Mouse (Mus musculus): Measurements from ENCODE around the gene Ikzf4.

Gene Ikzf4

DNA sequence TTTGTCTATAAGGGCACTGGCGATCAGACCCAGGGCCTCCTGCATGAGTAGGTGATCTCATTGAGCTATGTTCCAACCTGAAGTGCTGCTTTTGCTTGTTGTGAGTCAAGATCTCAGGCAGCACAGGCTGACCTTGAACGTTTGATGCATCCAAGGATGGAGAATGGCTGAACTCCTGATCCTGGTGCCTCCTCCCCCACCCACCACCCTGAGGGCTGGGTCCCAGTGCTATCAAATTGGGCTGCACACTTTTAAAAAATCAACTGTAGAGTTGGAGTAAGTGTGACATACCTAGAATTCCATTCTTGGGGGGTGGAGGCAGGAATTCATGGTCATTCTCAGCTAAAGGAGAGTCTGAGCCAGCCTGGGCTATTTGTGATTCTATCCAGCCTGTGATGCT, 39.3 kb downstream of the Ikzf4 start:
- DNase-seq (ENCODE audit: low spot score), result no peak

DNA sequence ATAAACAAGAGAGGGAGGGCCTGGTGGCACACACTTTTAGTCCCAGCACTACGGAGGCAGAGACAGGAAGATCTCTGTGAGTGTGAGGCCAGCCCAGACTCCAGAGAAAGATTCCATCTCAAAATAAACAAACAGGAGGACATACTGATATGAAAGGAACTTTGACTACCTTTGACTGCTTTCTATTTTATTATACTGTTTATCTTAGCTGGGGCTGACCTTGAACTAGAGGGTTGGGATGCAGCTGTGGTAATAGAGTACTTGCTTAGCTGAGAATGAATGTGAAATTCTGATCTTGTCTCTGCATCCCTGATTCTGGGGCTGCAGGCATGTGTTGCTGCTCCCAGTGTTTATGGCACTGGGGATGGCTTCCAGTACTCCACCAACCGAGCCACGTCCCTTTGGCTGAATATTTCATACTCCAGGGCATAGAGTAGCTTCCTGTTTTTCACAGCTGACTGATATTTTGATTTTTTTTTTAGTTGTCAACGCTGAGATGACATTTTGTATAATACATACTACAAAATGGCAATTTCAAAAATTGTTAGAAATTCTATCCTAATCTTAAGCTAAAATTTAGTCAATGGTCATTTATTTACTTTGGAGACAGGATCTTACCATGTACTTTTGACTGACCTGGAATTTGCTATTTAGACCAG, 43.2 kb downstream of the Ikzf4 start:
- no peak for DNase-seq (ENCODE audit: low spot score)

DNA sequence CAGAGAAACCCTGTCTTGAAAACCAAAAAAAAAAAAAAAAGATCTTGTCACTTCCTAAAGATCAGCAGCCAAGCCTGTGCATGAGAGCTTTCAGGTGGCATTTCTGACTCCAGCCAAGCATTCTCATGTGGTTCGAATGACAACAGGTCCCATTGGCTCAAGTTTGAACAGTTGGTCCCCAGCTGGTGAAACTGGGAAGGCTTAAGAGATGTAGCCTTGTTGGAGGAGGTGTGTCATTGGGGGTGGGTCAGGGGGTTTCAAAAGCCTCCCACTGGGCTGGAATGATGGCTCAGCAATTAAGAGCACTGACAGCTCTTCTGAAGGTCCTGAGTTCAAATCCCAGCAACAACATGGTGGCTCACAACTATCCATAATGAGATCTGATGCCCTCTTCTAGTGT, 44.3 kb downstream of the Ikzf4 start:
- no peak for DNase-seq (ENCODE audit: low spot score)

DNA sequence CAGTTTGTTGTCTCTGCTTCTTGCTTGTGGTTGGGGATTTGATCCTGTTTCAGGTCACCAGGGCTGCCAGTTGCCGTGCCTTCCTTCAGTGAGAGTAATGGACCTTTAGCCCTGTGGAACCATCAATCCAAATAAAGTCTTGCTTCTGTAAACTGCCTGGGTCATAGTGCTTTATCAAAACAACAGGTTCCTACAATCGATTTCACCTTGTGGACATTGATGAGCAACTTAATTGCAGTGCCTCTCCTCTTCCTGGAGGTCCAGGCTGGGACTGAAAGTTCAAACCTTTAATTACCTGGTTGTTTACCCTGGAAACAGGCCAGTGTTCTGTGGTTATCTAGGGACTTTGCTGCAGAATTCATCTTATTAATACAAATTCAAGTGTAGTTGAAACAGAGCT, 47.3 kb downstream of the Ikzf4 start:
- no peak for DNase-seq (ENCODE audit: low spot score)

DNA sequence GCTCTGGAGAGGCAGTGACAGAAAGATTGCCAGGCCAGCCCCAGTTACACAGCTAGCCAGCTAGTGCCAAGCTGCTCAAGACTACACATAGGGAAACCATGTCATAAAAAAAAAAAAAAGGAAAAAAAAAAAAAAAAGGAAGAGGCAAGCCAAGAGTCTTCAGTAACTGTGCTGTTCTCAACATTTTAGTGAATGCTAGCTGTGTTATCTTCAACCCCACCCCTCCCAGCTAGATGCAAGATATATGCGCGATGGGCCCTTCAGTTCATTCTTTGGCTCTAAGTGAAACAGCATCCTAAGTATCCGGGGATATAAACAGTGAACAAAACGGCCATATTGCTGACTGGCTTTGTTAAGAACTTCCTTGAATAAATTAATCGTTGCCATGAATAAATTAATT, 53.0 kb downstream of the Ikzf4 start:
- DNase-seq (ENCODE audit: low spot score), result no peak

DNA sequence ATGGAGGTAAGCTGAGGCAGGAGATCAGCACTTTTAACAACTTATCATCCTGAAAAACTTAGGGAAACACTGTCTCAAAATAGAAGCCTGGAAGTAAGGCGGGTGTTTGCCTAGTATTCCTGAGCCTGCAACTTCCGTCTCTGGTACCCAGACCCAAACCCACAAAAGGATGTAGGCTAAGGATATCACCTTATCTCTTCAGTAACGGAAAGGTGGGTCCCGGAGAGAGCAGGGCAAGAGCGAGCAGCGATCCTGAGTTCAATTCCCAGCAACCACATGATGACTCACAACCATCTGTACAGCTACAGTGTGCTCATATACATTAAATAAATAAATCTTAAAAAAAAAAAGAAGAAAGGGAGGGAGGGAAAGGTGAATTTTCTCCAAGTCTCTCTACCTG, 54.4 kb downstream of the Ikzf4 start:
- DNase-seq (ENCODE audit: low spot score), result no peak

DNA sequence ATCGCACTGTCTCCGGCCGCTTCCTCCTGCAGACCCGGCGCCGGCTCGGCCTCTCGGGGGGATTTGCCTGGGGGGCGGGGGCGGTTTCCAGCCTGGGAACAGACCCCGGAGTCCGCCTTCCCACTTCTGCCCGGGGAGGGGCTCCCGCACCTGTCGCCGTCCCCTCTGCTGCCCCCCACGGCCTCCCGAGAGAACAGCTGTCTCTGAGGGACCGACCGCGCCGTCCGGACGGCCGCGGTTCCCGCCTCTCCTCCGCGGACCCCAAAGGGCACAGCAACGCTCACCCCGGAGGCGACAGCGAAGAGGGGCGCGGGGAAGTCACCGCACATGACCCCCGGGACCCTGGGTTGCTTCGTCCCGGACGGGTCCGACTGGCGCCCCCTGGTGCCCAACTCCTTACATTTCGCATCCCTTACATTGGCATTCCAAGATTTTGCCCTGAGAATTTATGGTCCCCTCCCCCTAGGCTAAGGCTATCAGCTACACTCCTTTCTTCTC, 55.5 kb downstream of the Ikzf4 start:
- DNase-seq (ENCODE audit: low spot score), result peak; percentile 25

DNA sequence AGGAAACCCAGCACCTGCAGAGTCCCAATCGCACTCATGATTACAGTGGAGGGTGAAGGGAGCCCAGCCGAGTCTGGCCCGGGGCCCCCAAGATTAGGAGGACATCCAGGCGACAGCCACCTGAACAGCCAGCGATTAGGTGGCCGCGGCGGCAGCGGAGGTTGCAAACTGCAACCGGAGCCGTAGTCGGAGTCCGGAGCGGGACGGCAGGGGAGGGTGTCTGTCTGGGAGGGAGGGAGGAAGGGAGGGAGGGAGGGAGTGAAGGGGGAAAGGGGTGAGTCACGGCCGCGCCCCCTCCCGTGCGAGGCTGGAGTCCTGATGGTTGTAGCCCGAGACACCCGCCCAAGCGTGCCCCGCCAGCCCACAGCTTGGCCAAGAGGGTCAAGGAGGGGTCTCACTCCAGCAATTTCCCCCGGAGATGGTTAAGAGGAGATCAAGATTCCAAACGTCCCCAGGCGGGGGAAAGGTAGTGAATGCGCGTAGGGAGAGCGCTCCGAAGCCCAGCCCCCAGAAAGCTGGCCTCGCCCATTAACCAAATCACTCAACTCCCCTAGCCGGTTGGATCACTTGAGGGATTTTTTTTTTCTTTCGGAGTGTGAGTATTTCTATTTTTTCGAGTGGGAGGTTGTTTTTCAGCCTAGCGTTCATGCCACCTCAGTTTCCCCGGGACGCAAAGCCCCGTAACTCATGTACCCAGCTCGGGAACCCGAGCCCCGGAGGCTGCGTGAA, 56.2 kb downstream of the Ikzf4 start, which contains the start of gene Erbb3:
TSS of gene Erbb3 (minus strand) at position 189 of the 729 bp plus-strand sequence.
- DNase-seq (ENCODE audit: low spot score), result peak; percentile 9

DNA sequence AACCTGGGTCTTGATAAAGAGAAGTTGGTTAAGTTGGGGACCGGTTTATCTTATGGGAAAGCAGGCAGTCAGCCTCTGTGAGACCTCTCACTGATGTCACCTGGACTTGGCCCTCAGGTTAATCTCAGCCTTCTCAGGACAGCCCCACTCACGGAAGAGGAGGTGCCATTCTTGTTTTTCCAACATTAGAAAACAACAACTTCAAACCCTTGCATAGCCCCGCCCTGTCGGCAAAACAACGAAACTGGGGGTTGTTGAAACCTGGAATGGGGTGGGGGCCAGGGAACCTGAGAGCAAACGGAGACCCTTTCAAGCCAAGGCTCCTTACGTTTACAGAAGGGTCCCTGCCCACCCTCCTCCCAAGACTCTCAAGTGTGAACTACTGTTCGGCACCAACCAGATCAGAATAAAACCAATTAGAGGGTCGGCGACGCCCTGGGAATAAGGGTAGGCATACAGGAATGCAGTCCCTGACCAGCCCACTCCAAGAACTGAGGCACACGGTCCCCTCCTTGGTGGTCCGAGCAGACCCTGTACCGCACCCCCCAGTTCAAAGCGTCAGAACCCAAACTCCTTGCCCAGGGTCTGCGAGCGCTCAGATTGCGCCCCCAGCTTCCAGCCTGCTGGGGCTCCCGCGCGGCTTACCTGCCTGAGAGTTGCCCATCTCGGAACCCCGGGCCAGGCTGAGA, 56.9 kb downstream of the Ikzf4 start:
- no peak for DNase-seq (ENCODE audit: low spot score)

DNA sequence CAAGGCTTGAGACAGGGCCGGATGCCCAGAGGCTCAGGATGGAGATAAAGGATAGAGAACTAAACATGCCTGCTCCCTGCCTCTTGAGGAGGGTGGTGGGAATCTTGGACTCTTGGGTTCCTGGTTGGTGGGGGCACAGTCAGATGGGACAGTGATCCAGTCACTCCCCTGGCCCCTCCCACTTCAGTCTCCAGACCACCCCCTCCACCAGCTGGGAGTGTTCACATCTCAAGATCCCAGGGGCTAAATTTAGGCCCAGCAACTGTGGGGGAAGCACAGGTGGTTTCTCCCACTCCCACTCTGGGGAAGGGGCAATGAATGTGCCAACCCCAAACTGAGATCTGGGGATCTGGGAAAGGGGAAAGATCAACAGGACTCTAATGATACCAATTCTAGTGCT, 57.7 kb downstream of the Ikzf4 start:
- DNase-seq (ENCODE audit: low spot score), result no peak

DNA sequence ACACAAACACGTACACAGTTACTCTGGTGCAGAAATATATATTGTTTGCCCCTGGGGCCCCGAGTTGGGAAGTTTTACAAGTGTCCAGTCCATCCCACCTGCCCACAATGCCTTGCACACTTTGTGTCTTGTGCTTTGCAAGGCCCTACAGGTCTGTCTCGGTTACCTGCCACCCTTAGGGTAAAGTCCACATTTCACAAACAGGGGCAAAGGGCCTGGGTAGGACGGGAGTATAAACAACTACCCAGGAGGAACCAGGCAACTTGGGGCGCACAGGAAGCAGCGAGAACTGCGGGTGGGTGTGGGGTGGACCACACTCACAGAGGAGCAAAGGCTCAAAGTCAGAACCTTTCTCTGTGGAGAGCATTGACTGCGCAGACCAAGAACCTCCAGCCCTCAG, 58.1 kb downstream of the Ikzf4 start:
- no peak for DNase-seq (ENCODE audit: low spot score)

DNA sequence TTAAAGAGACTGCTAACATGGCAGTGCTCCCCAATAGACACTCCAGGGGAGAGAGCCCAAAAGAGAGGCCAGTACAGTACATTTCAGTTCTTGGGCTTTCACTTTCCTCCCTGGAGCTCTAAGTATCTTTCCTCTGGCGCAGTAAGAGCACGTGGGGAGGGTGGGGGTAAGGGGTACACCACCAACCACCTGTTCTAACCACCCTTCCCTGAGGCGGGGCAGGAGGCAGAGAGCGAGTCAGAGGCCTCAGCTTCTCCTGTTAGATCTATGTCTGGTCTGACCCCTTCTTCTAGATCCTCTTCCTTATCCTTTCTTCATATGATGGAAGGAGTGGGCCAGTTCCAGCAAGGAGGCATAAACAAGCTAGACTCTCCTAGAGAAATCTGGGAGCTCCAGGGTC, 58.7 kb downstream of the Ikzf4 start:
- no peak for DNase-seq (ENCODE audit: low spot score)

DNA sequence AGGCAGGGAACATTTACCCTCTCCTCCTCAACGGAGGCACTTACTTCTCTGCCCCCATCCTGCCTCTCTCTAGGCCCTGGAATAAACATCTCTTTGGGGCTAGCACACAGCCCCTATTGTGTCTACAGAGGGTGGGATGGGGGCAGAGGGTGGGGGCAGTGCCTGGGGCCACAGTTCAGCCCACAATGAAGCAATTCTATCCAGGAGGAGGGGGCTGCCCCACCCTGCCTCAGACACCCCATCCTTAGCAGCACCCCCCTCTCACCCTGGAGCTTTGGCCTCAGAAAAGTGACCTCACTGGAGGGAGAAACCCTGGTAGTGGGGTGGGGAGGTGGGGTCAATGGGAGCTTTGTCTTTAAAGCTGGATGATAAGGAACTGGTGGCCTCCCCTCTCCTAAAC, 59.2 kb downstream of the Ikzf4 start:
- DNase-seq (ENCODE audit: low spot score), result no peak

DNA sequence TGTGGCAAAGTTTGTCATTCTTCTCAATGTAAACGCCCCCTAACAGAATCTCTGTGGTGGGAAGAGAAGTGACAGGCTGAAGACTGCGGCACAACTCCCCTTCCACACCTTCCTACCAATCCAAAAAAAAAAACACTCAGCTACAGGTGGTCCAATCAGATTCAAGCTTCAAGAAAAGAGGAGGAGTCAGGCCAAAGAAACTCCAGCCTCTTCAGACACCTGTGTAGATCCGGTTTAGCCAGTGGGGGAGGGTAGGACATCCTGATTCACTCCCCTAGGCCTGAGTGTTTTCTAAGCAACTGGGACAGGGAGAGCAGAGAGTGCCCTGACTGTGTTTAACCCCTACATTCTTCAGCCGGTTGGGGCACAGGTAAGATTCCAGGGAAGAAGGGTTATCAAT, 61.4 kb downstream of the Ikzf4 start:
- DNase-seq (ENCODE audit: low spot score), result no peak

DNA sequence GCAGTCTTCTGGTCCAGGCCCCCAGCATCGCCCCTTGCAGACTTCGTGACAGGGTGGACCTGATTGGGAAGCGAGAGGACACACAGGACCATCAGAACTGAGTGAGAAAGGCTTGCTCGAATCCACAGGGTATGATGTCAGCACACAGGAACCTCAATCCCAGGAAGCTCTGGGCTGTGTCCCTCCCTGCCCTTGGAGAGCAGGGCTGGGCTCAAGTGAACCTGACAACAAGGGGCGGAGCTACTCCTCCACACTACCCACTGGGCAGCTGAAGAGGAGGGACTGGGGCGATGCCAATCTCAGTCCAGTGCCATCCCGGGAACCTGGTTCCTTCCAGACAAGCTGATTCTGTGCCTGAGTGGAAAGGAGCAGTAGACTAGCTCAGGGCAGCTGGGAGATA, 62.1 kb downstream of the Ikzf4 start:
- DNase-seq (ENCODE audit: low spot score), result no peak

Data from spleen, adult 12 weeks (tissue).